Mouse (Mus musculus): Measurements from ENCODE around the gene Xlr5b.
"Not testable (repeated sequence)": the region's sequence is repeated elsewhere in the genome, so short reads cannot be mapped to it uniquely, and the experiment has no call there.

Gene Xlr5b

DNA sequence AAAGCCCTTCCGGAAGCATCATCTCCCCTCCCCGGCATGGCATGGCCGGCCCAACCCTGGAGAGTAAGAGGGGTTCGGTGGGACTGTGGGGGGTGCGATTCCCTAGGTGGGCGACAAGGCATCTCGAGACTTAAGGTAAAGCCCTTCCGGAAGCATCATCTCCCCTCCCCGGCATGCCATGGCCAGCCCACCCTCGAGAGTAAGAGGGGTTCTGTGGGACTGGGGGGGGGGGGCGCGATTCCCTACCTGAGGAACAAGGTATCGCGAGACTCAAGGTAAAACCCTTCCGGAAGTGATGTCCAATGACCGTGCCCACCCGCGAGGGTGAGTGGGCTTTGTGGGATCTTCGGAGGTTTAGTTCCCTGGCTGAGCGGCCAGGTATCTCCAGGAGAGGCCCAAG is at the start of gene Xlr5b:
Gene Xlr5b, plus strand, starts transcription at position 301 of the 400 bp plus-strand sequence.
- DNase-seq (ENCODE audit: low read depth, low spot score): not testable (repeated sequence)

GRCm38 (mm10) chrX:73116747-73117146 is 31.8 kb upstream of the Xlr5b start, which contains the start of gene Gm14685:
TSS of gene Gm14685 (plus strand) at chrX:73117047.
- DNase-seq (ENCODE audit: low read depth, low spot score): not testable (repeated sequence)

GRCm38 (mm10) chrX:73122859-73123829 is 25.5 kb upstream of the Xlr5b start:
- DNase-seq (ENCODE audit: low read depth, low spot score): not testable (repeated sequence)

DNA sequence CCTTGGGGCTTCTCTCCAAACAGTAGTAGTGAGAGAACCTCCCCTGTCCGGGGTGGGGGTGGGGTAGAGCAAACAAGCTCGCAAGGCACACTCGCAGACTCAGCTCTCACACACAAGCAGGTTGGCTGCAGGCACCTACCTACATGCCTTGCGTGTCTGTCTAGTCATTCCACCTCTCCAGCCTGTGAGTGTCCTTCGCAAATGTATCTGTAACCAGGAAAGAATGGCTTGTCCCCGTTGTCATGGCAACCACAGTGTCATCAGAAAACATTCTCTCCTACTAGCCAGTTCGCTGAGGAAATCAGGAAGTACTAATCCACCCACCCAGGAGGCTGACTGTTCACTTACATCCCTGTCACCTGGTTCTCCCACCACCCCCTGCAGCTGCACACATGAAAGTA is 5.4 kb upstream of the Xlr5b start:
- not testable (repeated sequence) for DNase-seq (ENCODE audit: low read depth, low spot score)

DNA sequence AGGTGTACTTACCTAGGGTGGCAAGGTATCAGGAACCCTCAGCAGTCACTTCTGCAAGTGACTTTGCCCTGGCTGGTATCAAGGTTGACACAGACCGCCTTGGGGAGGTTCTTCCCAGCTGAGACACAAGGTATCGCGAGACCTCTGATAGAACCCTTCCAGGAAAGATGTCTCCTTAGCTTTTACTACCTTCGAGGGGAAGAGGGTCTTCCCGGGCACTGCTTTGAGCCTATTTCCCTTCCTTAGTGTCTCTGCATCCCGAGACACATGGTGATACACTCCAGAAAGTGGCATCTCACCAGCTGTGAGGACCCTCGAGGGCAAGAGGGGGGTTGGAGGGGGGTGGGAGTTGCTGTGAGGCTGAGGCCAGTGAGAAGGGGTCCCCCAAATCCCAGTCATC is 754 bp downstream of the Xlr5b start, which contains the start of gene DXBay18:
Gene DXBay18, minus strand, starts transcription at position 101 of the 400 bp plus-strand sequence.
- not testable (repeated sequence) for DNase-seq (ENCODE audit: low read depth, low spot score)

- not testable (repeated sequence) for DNase-seq (ENCODE audit: low read depth, low spot score)
Measured at GRCm38 (mm10) chrX:73176889-73177288, 28.3 kb downstream of the Xlr5b start, which contains the start of gene Spin2d. TSS of gene Spin2d (minus strand) at chrX:73176989.

DNA sequence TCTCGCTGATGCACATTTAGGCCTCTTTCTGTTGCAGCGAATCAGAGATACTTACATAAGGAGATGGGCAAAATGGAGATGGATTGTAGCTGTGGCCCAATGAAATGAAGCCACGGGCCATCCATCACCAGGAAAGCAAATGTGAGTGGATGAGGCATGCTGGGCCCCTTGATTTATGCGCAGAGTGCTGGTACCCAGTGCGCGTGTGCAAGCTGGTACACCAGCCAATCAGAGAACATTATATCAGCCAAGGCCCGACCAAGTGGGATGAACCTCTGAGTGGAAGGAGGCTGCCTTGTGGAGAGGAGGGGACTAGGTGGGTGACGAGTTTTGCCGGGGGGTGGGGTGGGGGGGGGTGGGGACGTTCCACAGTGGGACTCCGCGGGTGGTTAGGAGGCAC is 43.3 kb downstream of the Xlr5b start, which contains the start of gene Xlr3b:
Gene Xlr3b, plus strand, starts transcription at position 274 of the 400 bp plus-strand sequence.
- not testable (repeated sequence) for DNase-seq (ENCODE audit: low read depth, low spot score)
